Mouse (Mus musculus): Measurements from ENCODE around the gene Mrps34.
"Not testable (repeated sequence)": the region's sequence is repeated elsewhere in the genome, so short reads cannot be mapped to it uniquely, and the experiment has no call there.

Gene Mrps34

GRCm38 (mm10) chr17:24899153-24899552 lies 4.2 kb downstream of the Mrps34 start:
- DNase-seq (ENCODE audit: low spot score in 2 of 2) = no peak

DNA sequence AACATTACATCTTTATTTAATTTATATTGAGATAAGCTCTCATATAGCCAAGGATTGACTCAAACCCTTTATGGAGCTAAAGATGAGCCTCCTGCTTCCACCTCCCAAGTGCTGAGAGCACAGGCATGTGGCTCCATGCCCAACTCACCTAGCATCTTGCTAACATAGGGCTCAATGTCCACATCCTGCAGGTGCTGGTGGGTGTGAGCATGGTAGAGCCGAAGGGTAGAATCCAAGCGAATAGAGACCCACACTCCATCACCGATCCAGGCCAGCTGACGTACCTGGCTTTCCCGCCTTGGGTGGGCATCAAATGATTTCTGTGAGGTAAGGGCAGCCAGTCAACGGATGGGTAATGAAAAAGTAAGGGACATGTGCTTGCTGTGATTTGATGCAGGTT lies 5.1 kb downstream of the Mrps34 start:
- DNase-seq (ENCODE audit: low spot score in 2 of 2) = no peak

DNA sequence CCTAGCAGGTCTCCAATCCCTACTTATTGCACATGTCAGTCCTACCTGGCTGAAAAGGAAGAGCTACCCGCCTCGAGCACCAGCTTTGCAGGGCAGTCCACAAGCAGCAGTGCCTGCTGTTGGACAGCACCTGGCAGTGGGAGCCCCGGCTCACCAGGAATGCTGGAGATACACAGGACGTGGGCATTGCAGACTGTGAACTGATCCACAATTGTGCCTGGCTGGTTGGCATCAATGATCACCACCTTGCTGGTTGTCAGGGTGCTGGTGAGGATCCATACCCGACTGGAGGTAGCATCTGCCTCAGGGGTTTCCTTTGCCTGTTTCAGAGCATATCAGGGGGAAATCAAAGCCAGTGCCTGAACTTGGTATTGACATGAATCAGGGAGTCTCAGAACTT lies 7.2 kb downstream of the Mrps34 start:
- no peak for DNase-seq (ENCODE audit: low spot score in 2 of 2)

DNA sequence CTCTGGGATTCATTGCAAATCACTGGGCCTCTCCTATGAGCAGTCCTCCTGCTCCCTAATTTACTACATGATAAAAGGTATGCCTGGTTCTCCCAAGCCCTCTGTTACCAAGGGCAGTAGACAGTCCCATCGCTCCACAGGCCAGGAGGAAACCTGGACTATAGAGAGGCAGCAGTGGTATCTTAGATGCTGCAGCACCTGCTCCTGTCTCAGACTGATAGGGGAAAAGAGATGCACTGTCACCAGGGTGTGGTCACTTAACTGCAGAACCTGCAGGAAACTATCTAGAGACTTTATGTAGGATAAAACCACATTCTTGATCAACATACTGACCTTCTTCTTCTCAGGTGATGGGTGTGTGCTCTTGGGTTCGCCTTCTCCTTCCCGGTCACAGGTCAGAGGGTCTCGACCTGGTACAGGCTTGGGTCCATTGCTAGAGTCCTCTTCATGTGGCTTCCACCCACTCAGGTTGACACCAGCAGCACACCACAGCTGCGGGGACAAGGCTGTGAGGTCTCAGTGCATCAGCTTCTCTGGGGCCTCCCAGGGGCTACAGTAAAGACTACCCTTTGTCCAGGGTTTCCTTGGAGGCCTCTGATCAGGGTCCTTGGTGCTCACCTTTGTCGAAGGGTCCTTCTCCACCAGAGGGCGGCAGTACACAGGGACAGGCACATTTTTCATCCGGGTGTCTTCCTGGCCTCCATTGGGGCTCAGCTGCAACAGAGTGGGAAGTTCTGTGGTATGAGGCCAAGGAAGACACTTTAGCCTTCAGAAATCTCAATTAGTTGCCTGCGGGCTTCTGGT lies 8.0 kb downstream of the Mrps34 start:
- DNase-seq (ENCODE audit: low spot score in 2 of 2) = no peak

DNA sequence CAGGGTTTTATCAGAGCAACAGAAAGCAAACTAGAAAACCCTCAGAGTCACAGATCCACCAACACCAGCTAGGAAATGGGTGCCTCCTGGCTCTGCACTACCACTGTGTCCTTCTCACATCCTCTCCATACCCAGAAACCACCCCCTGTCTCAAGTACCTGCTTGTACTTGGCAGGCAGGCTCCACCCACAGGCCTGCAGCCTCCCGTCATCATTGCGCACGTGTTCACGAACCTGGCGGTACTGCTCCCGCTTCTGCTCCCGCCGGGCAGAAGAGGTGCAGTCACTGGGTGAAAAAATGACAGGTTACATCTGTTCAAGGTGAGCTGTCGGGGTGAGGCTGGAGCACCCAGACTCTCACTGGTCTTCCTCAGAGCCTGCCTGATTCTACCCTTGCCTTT lies 8.9 kb downstream of the Mrps34 start:
- DNase-seq (ENCODE audit: low spot score in 2 of 2) = no peak

DNA sequence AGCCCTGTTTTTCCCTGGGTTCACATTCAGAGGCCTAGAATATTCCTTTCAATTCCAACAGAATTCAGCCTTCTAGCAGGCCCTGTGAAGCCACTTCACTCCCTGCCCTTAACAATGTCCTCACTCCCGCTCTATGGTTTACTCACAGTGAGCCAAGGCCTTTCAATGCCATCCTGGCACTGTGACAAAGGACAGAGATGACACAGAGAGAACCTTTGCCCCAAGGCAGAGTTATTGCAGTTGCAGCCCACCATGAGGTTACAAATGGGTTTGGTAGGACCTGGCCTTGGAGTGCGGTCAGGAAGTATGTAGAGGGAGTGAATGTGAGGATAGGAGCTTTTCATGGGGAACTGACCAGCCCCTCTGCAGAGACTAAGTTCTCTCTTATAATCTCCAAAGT lies 12.7 kb downstream of the Mrps34 start:
- DNase-seq (ENCODE audit: low spot score in 2 of 2) = no peak

DNA sequence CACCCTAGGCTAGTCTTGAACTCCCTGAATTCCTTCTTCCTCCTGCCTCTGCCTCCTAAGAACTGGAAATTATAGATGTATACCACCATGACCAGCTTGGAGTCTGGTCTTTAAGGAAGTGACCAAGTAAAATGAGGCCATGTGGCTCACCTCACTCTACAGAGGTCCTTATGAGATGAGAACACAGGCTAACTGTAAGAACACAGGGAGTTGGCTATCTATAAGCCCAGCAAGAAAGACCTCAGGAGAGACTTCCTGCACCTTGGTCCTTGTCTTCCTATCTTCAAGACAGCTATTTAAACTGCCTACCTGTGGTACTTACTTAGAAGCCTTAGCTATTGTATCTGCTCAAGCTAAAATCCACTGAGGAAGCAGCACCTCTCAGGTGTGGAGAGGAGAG lies 19.1 kb downstream of the Mrps34 start:
- DNase-seq (ENCODE audit: low spot score in 2 of 2) = no peak

- no peak for DNase-seq (ENCODE audit: low spot score in 2 of 2)
Observed at GRCm38 (mm10) chr17:24923246-24923645, 28.3 kb downstream of the Mrps34 start.

GRCm38 (mm10) chr17:24929506-24929905 lies 34.6 kb downstream of the Mrps34 start:
- DNase-seq (ENCODE audit: low spot score in 2 of 2) = no peak

GRCm38 (mm10) chr17:24932431-24932830 lies 37.5 kb downstream of the Mrps34 start:
- no peak for DNase-seq (ENCODE audit: low spot score in 2 of 2)

GRCm38 (mm10) chr17:24933163-24933562 lies 38.2 kb downstream of the Mrps34 start:
- DNase-seq (ENCODE audit: low spot score in 2 of 2) = no peak

GRCm38 (mm10) chr17:24934926-24935325 lies 40.0 kb downstream of the Mrps34 start:
- no peak for DNase-seq (ENCODE audit: low spot score in 2 of 2)

DNA sequence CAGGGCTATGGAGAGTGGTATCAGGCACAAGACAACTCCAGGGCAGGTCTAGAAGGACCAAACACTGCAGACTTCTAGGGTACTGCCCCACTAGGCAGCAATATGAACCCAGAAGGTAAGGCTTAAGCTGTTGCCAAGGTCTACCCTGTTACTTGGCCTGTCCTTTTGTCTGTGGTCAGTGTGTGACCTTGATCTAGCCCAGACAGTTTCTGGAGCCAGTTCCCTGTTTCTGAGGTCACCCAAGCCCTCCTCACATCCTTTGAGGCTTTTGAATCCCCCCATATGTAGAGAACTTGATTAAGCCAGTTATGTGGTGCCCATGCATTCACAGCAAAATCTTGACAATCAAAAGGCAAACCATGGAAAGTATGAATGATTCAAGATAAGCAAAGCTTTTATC lies 40.8 kb downstream of the Mrps34 start:
- DNase-seq (ENCODE audit: low spot score in 2 of 2) = no peak

- peak; percentile 95 to 96 for DNase-seq (ENCODE audit: low spot score in 2 of 2)
Observed at GRCm38 (mm10) chr17:24936259-24937237, 41.6 kb downstream of the Mrps34 start, which contains the start of gene Mapk8ip3. Mapk8ip3 (minus strand) TSS chr17:24936977.

GRCm38 (mm10) chr17:24937266-24937665 lies 42.4 kb downstream of the Mrps34 start:
- DNase-seq (ENCODE audit: low spot score in 2 of 2) = no peak

DNA sequence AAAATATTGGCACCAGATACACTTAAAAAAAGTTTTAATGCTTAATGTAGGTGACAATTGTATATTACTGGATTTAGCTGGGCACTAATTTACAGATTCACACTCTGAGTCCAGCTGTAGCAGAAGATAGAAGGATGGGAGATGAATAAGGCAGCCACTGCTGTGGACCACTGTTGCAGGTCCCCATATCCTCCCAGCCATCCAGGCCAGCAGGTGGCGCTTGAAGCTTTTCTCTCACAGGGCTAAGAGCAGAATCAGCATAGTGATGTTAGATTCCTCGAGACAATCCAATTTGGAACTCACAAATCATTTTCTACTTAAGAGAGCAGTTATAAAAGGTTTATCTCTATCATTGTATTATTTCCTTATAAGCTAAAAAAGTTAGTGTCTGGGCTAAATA lies 47.5 kb downstream of the Mrps34 start:
- peak; percentile 25 to 62 for DNase-seq (ENCODE audit: low spot score in 2 of 2)

- DNase-seq (ENCODE audit: low spot score in 2 of 2) = peak; percentile 57 to 82
Observed at GRCm38 (mm10) chr17:24943036-24943435, 48.1 kb downstream of the Mrps34 start.

DNA sequence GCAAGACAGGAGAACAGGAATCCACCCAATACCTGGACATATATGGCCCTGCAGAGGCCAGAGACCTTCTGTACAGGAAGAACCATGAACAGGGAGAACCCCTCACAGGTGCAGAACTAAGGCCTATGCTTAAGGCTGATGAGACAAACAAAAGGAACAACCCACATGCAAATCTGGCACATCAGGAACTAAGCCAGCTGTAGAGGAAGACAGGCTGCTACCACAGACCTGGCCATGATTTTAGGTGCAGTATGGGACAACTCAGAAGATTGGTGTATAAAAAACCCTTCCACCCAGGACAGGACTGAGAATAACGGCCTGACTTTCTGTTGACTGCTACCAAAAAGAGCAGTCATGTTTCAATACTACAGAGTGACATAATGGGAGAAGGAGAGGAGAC lies 48.7 kb downstream of the Mrps34 start:
- DNase-seq (ENCODE audit: low spot score in 2 of 2) = not testable (repeated sequence)
